9 mouse cellular contexts compared by ENCODE assay signal in genomic region chr12:111694880-111695804, GRCm38 (mm10). TPM values are rescaled to one million over a fixed set of nuclear protein-coding genes. Genes with fewer than 3 reads are reported as not detected.
A peak's percentile ranks its signal among the peaks of the same experiment; 100 is the strongest.
DNase-seq lines count a peak whose midpoint lies in the region; ATAC-seq and TF ChIP-seq lines count a peak whose summit lies in the region.
"Had no signal": no experiment of that assay in that cellular context is flagged by ENCODE, and none has a peak within 500 bp of the region (broad histone marks: within the 10 kb centered on the region; RNA-seq: fewer than 3 reads in every experiment).

No protein-coding gene starts in this region.

- no peak overlapping the region for H3K4me3 ChIP-seq in forebrain, embryonic 14.5 days (ENCODE audit: low read depth, low read length)
- no peak overlapping the region for H3K4me3 ChIP-seq in limb, embryonic 14.5 days (replicated peaks; ENCODE audit: low read length)
- H3K4me3 ChIP-seq in stomach, embryonic 14.5 days (ENCODE audit: low read depth, low read length): no peak overlapping the region
- H3K4me3 ChIP-seq: limb, embryonic 13.5 days had no signal

- H3K36me3 ChIP-seq in forebrain, embryonic 14.5 days (ENCODE audit: control insufficient read depth, insufficient read depth, low read length): no peaks in the 10 kb centered on the region
- H3K36me3 ChIP-seq in limb, embryonic 14.5 days (ENCODE audit: control insufficient read depth, insufficient read depth, low read length): no peaks in the 10 kb centered on the region
- H3K36me3 ChIP-seq in stomach, embryonic 14.5 days (ENCODE audit: control insufficient read depth, insufficient read depth, low read length): no peaks in the 10 kb centered on the region
- H3K36me3 ChIP-seq: limb, embryonic 13.5 days had no signal

- H3K4me1 ChIP-seq in forebrain, embryonic 14.5 days (ENCODE audit: control insufficient read depth, insufficient read depth, low read length): peaks cover 45% of the 10 kb centered on the region
- H3K4me1 ChIP-seq in limb, embryonic 14.5 days (ENCODE audit: control insufficient read depth, insufficient read depth, low read length): peaks cover 23% of the 10 kb centered on the region
- H3K4me1 ChIP-seq in stomach, embryonic 14.5 days (ENCODE audit: control insufficient read depth, insufficient read depth, low read length): peaks cover 23% of the 10 kb centered on the region

- no peaks in the 10 kb centered on the region for H3K27me3 ChIP-seq in forebrain, embryonic 14.5 days (replicated peaks; ENCODE audit: control insufficient read depth, insufficient read depth, low read length)
- H3K27me3 ChIP-seq in limb, embryonic 14.5 days (ENCODE audit: control insufficient read depth, insufficient read depth, low read length): no peaks in the 10 kb centered on the region
- no peaks in the 10 kb centered on the region for H3K27me3 ChIP-seq in stomach, embryonic 14.5 days (ENCODE audit: control insufficient read depth, insufficient read depth, low read length)
- H3K27me3 ChIP-seq: limb, embryonic 13.5 days had no signal

- WGBS in forebrain, embryonic 14.5 days: 34% methylated on average over 10 of the region's 13 CpGs
- WGBS in limb, embryonic 14.5 days: 57% methylated on average over 13 of the region's 13 CpGs
- WGBS in stomach, embryonic 14.5 days: 64% methylated on average over 13 of the region's 13 CpGs

- peak overlapping the region; percentile 96 for H3K27ac ChIP-seq in forebrain, embryonic 14.5 days (ENCODE audit: low read depth, low read length)
- H3K27ac ChIP-seq in limb, embryonic 14.5 days (replicated peaks; ENCODE audit: low read depth, low read length): no peak overlapping the region
- H3K27ac ChIP-seq in stomach, embryonic 14.5 days (ENCODE audit: low read length): peak overlapping the region; percentile 48; the same call in 1 of the 2 replicates
- H3K27ac ChIP-seq: limb, embryonic 13.5 days had no signal

- intact Hi-C loops in left cerebral cortex, postnatal 10 days (cut with DNase I): loop anchor here (5.0 kb wide), 1 partner anchor 43 kb away; no protein-coding TSS in a partner anchor

- peak; percentile 35 for DNase-seq in CD4-positive, CD25-positive, alpha-beta regulatory T cell, adult 2 months (ENCODE audit: low read depth, low spot score)
- DNase-seq in left cerebral cortex, postnatal 10 days (ENCODE audit: extremely low spot score in 1 of 2, low spot score in 2 of 2): peak; percentile 75 to 80
- no peak for DNase-seq in left cerebral cortex, adult 9 months (ENCODE audit: low spot score in 2 of 2)
- peak; percentile 76 for DNase-seq in forebrain, embryonic 14.5 days (ENCODE audit: low spot score)
- no peak for DNase-seq in limb, embryonic 14.5 days (ENCODE audit: low spot score)
- DNase-seq in ovary, postnatal 10 days (ENCODE audit: low spot score): no peak

- peak overlapping the region; percentile 52 for H3K9ac ChIP-seq in forebrain, embryonic 14.5 days (ENCODE audit: low read length)
- H3K9ac ChIP-seq in limb, embryonic 14.5 days (ENCODE audit: low read depth, low read length, severe bottlenecking): 0 out of 2 replicates have a peak overlapping the region, but pooled peaks have one; percentile 25
- H3K9ac ChIP-seq in stomach, embryonic 14.5 days (replicated peaks; ENCODE audit: low read depth, low read length): peak overlapping the region; percentile 10; the same call in 1 of the 2 replicates
- H3K9ac ChIP-seq: limb, embryonic 13.5 days had no signal

- ATAC-seq in CD4-positive, CD25-positive, alpha-beta regulatory T cell, adult 4 months: no peak
- peak; percentile 50 for ATAC-seq in forebrain, embryonic 14.5 days
- no peak for ATAC-seq in limb, embryonic 14.5 days (ENCODE audit: low FRiP score, low read depth)
- no peak for ATAC-seq in stomach, embryonic 14.5 days (ENCODE audit: insufficient number of reproducible peaks, insufficient read depth, low FRiP score, low read depth)

- H3K9me3 ChIP-seq in forebrain, embryonic 14.5 days (replicated peaks; ENCODE audit: control insufficient read depth, low read length): no peaks in the 10 kb centered on the region
- no peaks in the 10 kb centered on the region for H3K9me3 ChIP-seq in limb, embryonic 14.5 days (ENCODE audit: control insufficient read depth, low read length)
- H3K9me3 ChIP-seq in stomach, embryonic 14.5 days (ENCODE audit: control insufficient read depth, low read depth, low read length): no peaks in the 10 kb centered on the region
- H3K9me3 ChIP-seq: limb, embryonic 13.5 days had no signal

- TF ChIP-seq POLR2A in limb, embryonic 14.5 days (IDR thresholded peaks at IDR 0.05; ENCODE audit: borderline replicate concordance, extremely low read depth, insufficient read depth, insufficient read length): no peak

- peak overlapping the region; percentile 42 for H3K4me2 ChIP-seq in forebrain, embryonic 14.5 days (ENCODE audit: low read length)
- no peak overlapping the region for H3K4me2 ChIP-seq in limb, embryonic 14.5 days (replicated peaks; ENCODE audit: low read depth, low read length, severe bottlenecking)
- H3K4me2 ChIP-seq in stomach, embryonic 14.5 days (replicated peaks; ENCODE audit: low read depth, low read length): no peak overlapping the region

RNA-seq across cellular contexts. Expression of gene Trmt61a, which starts 17.2 kb away (rescaled TPM):
- polyA plus RNA-seq in CD4-positive, CD25-positive, alpha-beta regulatory T cell, adult 4 months (2017; shearing (Covaris generic)): 1 to 10 TPM; 2.9 to 4.8 TPM
- 10 to 100 TPM; 19.2 to 19.5 TPM for total RNA-seq in left cerebral cortex, postnatal 10 days (2021)
- polyA plus RNA-seq in forebrain, embryonic 14.5 days (2014; fragmentation: Nextera tagmentation; extraction: Ambion mirVana): 5.8 and 7.8 TPM in 2 replicates
- 30.8 and 47.4 TPM in 2 replicates for polyA plus RNA-seq in limb, embryonic 14.5 days (2012; rRNA removed)
- 7.2 and 7.3 TPM in 2 replicates for polyA plus RNA-seq in limb, embryonic 14.5 days (2014; fragmentation: Nextera tagmentation; extraction: Ambion mirVana)
- polyA plus RNA-seq in stomach, embryonic 14.5 days (2014; fragmentation: Nextera tagmentation; extraction: Ambion mirVana): 7.8 and 9.2 TPM in 2 replicates

RNA-seq across cellular contexts. Expression of gene Bag5, which starts 17.9 kb away (rescaled TPM):
- polyA plus RNA-seq in CD4-positive, CD25-positive, alpha-beta regulatory T cell, adult 4 months (2017; shearing (Covaris generic)): 10 to 100 TPM; 32.5 to 37.9 TPM
- 10 to 100 TPM; 40.6 to 43.2 TPM for total RNA-seq in left cerebral cortex, postnatal 10 days (2021)
- 60.4 and 65.8 TPM in 2 replicates for polyA plus RNA-seq in forebrain, embryonic 14.5 days (2014; fragmentation: Nextera tagmentation; extraction: Ambion mirVana)
- 26.5 and 37.2 TPM in 2 replicates for polyA plus RNA-seq in limb, embryonic 14.5 days (2012; rRNA removed)
- 61.2 and 63.7 TPM in 2 replicates for polyA plus RNA-seq in limb, embryonic 14.5 days (2014; fragmentation: Nextera tagmentation; extraction: Ambion mirVana)
- 49.8 and 58.0 TPM in 2 replicates for polyA plus RNA-seq in stomach, embryonic 14.5 days (2014; fragmentation: Nextera tagmentation; extraction: Ambion mirVana)

RNA-seq across cellular contexts. Expression of gene Apopt1, which starts 17.9 kb away (rescaled TPM):
- 10 to 100 TPM; 69.2 to 69.5 TPM for polyA plus RNA-seq in CD4-positive, CD25-positive, alpha-beta regulatory T cell, adult 4 months (2017; shearing (Covaris generic))
- 10 to 100 TPM; 37.9 to 38.6 TPM for total RNA-seq in left cerebral cortex, postnatal 10 days (2021)
- polyA plus RNA-seq in forebrain, embryonic 14.5 days (2014; fragmentation: Nextera tagmentation; extraction: Ambion mirVana): 47.1 and 50.8 TPM in 2 replicates
- 32.7 and 39.7 TPM in 2 replicates for polyA plus RNA-seq in limb, embryonic 14.5 days (2012; rRNA removed)
- 50.7 and 52.3 TPM in 2 replicates for polyA plus RNA-seq in limb, embryonic 14.5 days (2014; fragmentation: Nextera tagmentation; extraction: Ambion mirVana)
- polyA plus RNA-seq in stomach, embryonic 14.5 days (2014; fragmentation: Nextera tagmentation; extraction: Ambion mirVana): 56.1 and 60.8 TPM in 2 replicates

RNA-seq across cellular contexts. Expression of gene Ckb, which starts 23.0 kb away (rescaled TPM):
- polyA plus RNA-seq in CD4-positive, CD25-positive, alpha-beta regulatory T cell, adult 4 months (2017; shearing (Covaris generic)): 10 to 100 TPM; 24.1 to 30.0 TPM
- total RNA-seq in left cerebral cortex, postnatal 10 days (2021): 1,000 to 10,000 TPM in 1 of 2 experiments, 100 to 1,000 TPM in 1; 966 to 1,046 TPM
- 1,532 and 1,552 TPM in 2 replicates for polyA plus RNA-seq in forebrain, embryonic 14.5 days (2014; fragmentation: Nextera tagmentation; extraction: Ambion mirVana)
- polyA plus RNA-seq in limb, embryonic 14.5 days (2012; rRNA removed): 133 and 168 TPM in 2 replicates
- polyA plus RNA-seq in limb, embryonic 14.5 days (2014; fragmentation: Nextera tagmentation; extraction: Ambion mirVana): 94.7 and 106 TPM in 2 replicates
- polyA plus RNA-seq in stomach, embryonic 14.5 days (2014; fragmentation: Nextera tagmentation; extraction: Ambion mirVana): 548 and 555 TPM in 2 replicates

Comparison
In these comparisons a context has a peak if more than half of its experiments do, and no peak if none do; other contexts are left out.
1. DNase-seq: peak in CD4-positive, CD25-positive, alpha-beta regulatory T cell, adult 2 months (single experiment), left cerebral cortex, postnatal 10 days (2 of 2) and forebrain, embryonic 14.5 days (single experiment); none in left cerebral cortex, adult 9 months (0 of 2), limb, embryonic 14.5 days (single experiment) and ovary, postnatal 10 days (single experiment).
2. Peak in every context shown above with its lines, with median percentiles within 50 percentile points of each other: H3K9ac ChIP-seq.